Mouse (Mus musculus) midbrain, embryonic 13.5 days (tissue): ENCODE measurements around the gene E2f6. TPM values are rescaled to one million over a fixed set of nuclear protein-coding genes. Genes with fewer than 3 reads are reported as not detected.

ENCODE experiments used
- ATAC-seq: fragments of 200-750 bp; cut with Nextera tagmentation; 2 replicates; pipeline ENCODE4 v1.8.0; 2017; ENCODE audit warnings: mild to moderate bottlenecking, moderate TSS enrichment, moderate library complexity
- H3K27ac ChIP-seq: fragments of 300-500 bp; sonication (generic); 2 replicates; pipeline ENCODE4 v1.5.1; 2015; ENCODE audit warnings: inconsistent platforms, mild to moderate bottlenecking, moderate library complexity
- H3K27me3 ChIP-seq: fragments of 300-500 bp; sonication (generic); 2 replicates; pipeline ENCODE4 v1.6.1; 2015; ENCODE audit warnings: mild to moderate bottlenecking, inconsistent platforms
- H3K36me3 ChIP-seq: fragments of 300-500 bp; sonication (generic); 2 replicates; pipeline ENCODE4 v1.6.1; 2015; ENCODE audit warnings: mild to moderate bottlenecking, inconsistent platforms
- H3K4me1 ChIP-seq: fragments of 300-500 bp; sonication (generic); replicated peaks from 2 replicates; pipeline ENCODE4 v1.6.1; 2015; ENCODE audit warnings: inconsistent platforms
- H3K4me2 ChIP-seq: fragments of 300-500 bp; sonication (generic); replicated peaks from 2 replicates; pipeline ENCODE4 v1.6.1; 2015; ENCODE audit warnings: moderate library complexity, mild to moderate bottlenecking, inconsistent platforms
- H3K4me3 ChIP-seq: fragments of 300-500 bp; sonication (generic); replicated peaks from 2 replicates; pipeline ENCODE4 v1.5.1; 2015; ENCODE audit warnings: mild to moderate bottlenecking, inconsistent platforms
- H3K9ac ChIP-seq: fragments of 300-500 bp; sonication (generic); replicated peaks from 2 replicates; pipeline ENCODE4 v1.6.1; 2015; ENCODE audit warnings: mild to moderate bottlenecking, inconsistent platforms
- H3K9me3 ChIP-seq: fragments of 300-500 bp; sonication (generic); 2 replicates; pipeline ENCODE4 v1.6.1; 2016; ENCODE audit warnings: mild to moderate bottlenecking, inconsistent platforms
- WGBS: fragments of 180-500 bp; shearing (Covaris S2); methylation state at CpG from one replicate; pipeline ENCODE4 v1.1.7; 2015; 5-methylcytosine and 5-hydroxymethylcytosine counted together
- microRNA-seq: library from miRNA; unstranded; fragments of <30 nt; microRNA quantifications from one replicate; pipeline ENCODE4, GENCODE M21; 2016
- polyA plus RNA-seq: library from polyadenylated mRNA; unstranded; fragments of >200 nt; fragmentation: Nextera tagmentation; extraction: Ambion mirVana; gene quantifications from 2 replicates; pipeline ENCODE4 v1.2.1, GENCODE M21; 2015

E2f6 gene
- polyA plus RNA-seq, 1 experiment from 2014 or later: 49.5 TPM

DNA sequence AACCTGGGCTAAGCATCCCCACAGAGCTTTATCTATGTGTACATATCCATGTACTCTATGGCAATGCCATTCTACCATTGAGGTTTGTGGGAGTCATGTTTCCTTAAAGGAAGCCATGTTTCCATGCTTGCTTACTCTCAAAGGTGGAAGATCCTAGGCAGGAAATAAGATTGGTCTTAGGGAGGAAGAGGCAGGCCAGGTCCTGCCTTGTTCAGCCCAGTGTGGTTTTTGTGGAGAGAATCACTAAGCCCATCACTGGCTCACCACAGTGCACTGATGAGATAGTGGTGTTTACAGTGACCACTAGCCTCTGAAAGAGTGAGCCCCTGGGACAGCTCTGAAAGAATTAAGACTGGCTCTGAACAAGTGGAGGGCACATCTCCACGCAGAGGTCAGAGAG lies 68.6 kb downstream of the E2f6 start:
- Histone ChIP-seq H3K9me3 (no peaks in the 10 kb centered on the region), H3K4me2 (no peak overlapping the region), H3K27me3 (no peaks in the 10 kb centered on the region), H3K9ac (no peak overlapping the region), H3K4me1 (0 out of 2 replicates have a peak, but pooled peaks cover 7% of the 10 kb centered on the region), H3K27ac (no peak overlapping the region), H3K36me3 (no peaks in the 10 kb centered on the region), H3K4me3 (no peak overlapping the region)
- no peak for ATAC-seq
- WGBS: 84% methylated on average over 1 of the region's 1 CpGs

- Histone ChIP-seq H3K9me3 (no peaks in the 10 kb centered on the region), H3K4me2 (no peak overlapping the region), H3K27ac (no peak overlapping the region), H3K36me3 (no peaks in the 10 kb centered on the region), H3K4me3 (no peak overlapping the region), H3K27me3 (no peaks in the 10 kb centered on the region), H3K9ac (no peak overlapping the region), H3K4me1 (0 out of 2 replicates have a peak, but pooled peaks cover 5% of the 10 kb centered on the region)
- ATAC-seq: no peak
- 92% methylated on average over 4 of the region's 4 CpGs for WGBS
Observed at GRCm38 (mm10) chr12:16880077-16880476, 69.3 kb downstream of the E2f6 start.

DNA sequence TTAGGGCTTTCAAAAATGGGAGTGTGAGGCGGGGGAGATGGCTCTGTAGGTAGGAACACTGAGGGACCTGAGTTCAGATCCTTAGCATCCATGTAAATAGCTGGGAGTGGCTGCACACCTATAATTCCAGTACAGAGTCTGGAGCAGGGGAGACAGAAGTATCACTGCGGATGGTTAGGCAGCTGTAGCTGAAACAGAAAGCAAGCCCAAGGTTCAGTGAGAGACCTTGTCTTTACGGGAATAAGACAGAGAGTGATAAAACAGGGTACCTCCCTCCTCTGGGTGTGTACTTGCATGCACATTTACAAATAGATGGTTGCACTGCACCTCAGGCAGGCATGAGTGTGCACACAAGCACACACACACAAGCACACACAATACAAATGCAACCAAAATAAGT lies 71.7 kb downstream of the E2f6 start:
- 0 out of 2 replicates have a peak, but pooled peaks cover 3% of the 10 kb centered on the region for H3K4me1 ChIP-seq
- 97% methylated on average over 3 of the region's 3 CpGs for WGBS
- no peaks in the 10 kb centered on the region for H3K27me3 ChIP-seq
- no peak overlapping the region for H3K4me2 ChIP-seq
- no peak overlapping the region for H3K27ac ChIP-seq
- H3K9ac ChIP-seq: no peak overlapping the region
- no peak for ATAC-seq
- H3K9me3 ChIP-seq: no peaks in the 10 kb centered on the region
- no peaks in the 10 kb centered on the region for H3K36me3 ChIP-seq
- H3K4me3 ChIP-seq: no peak overlapping the region

- H3K4me2 ChIP-seq: no peak overlapping the region
- no peaks in the 10 kb centered on the region for H3K9me3 ChIP-seq
- H3K36me3 ChIP-seq: no peaks in the 10 kb centered on the region
- H3K27ac ChIP-seq: no peak overlapping the region
- no peak overlapping the region for H3K4me3 ChIP-seq
- no peak overlapping the region for H3K9ac ChIP-seq
- 65% methylated on average over 7 of the region's 7 CpGs for WGBS
- H3K27me3 ChIP-seq: no peaks in the 10 kb centered on the region
- ATAC-seq: no peak
- H3K4me1 ChIP-seq: 0 out of 2 replicates have a peak, but pooled peaks cover 3% of the 10 kb centered on the region
Observed at GRCm38 (mm10) chr12:16883111-16883510, 72.3 kb downstream of the E2f6 start.

- Histone ChIP-seq H3K36me3 (no peaks in the 10 kb centered on the region), H3K9me3 (no peaks in the 10 kb centered on the region), H3K4me1 (0 out of 2 replicates have a peak, but pooled peaks cover 3% of the 10 kb centered on the region), H3K9ac (no peak overlapping the region), H3K4me2 (no peak overlapping the region), H3K27me3 (no peaks in the 10 kb centered on the region), H3K4me3 (no peak overlapping the region), H3K27ac (no peak overlapping the region)
- no peak for ATAC-seq
- 92% methylated on average over 4 of the region's 4 CpGs for WGBS
Observed at GRCm38 (mm10) chr12:16884534-16884933, 73.8 kb downstream of the E2f6 start.

GRCm38 (mm10) chr12:16886354-16886753 lies 75.6 kb downstream of the E2f6 start:
- WGBS: 94% methylated on average over 6 of the region's 6 CpGs
- Histone ChIP-seq H3K9me3 (no peaks in the 10 kb centered on the region), H3K4me3 (no peak overlapping the region), H3K36me3 (no peaks in the 10 kb centered on the region), H3K4me2 (no peak overlapping the region), H3K9ac (no peak overlapping the region), H3K4me1 (0 out of 2 replicates have a peak, but pooled peaks cover 3% of the 10 kb centered on the region), H3K27ac (no peak overlapping the region), H3K27me3 (no peaks in the 10 kb centered on the region)
- ATAC-seq: no peak

Small RNA genes lying within 50 kb of the gene (microRNA-seq; reads per million reads assigned to microRNA genes)
- not detected for gene Gm44305

Other genes with a start within 250 kb of the E2f6 start
- 22.0 and 22.8 TPM in 2 replicates for gene Lpin1, start 200.0 kb upstream of the E2f6 start, polyA plus RNA-seq
- 0.21 and 0.22 TPM in 2 replicates for gene Ntsr2, start 157.6 kb upstream of the E2f6 start, polyA plus RNA-seq
- gene Greb1, start 10.1 kb upstream of the E2f6 start, polyA plus RNA-seq: 2.7 and 3.1 TPM in 2 replicates
- gene Rock2, start 83.9 kb downstream of the E2f6 start, polyA plus RNA-seq: 14.4 and 15.7 TPM in 2 replicates
- gene Pqlc3, start 189.4 kb downstream of the E2f6 start, polyA plus RNA-seq: 1.6 and 2.1 TPM in 2 replicates
- 0.82 and 1.5 TPM in 2 replicates for gene 2410004P03Rik, start 200.8 kb downstream of the E2f6 start, polyA plus RNA-seq